ENCODE assay signal across 17 mouse cellular contexts in genomic region chr12:16218906-16219305, GRCm38 (mm10).
DNase-seq lines count a peak whose midpoint lies in the region.
"Had no signal": no experiment of that assay in that cellular context is flagged by ENCODE, and none has a peak within 500 bp of the region (broad histone marks: within the 10 kb centered on the region; RNA-seq: fewer than 3 reads in every experiment).

No protein-coding gene starts in this region.

- intact Hi-C loops in gastrocnemius, postnatal 14 days (cut with DNase I; ENCODE audit: low total_unique reads): no loop called here

- DNase-seq in gastrocnemius, adult 18-20 months (ENCODE audit: low spot score): peak; percentile 48
- DNase-seq in gastrocnemius, postnatal 14 days: no peak
- peak; percentile 17 to 42 for DNase-seq in gastrocnemius, adult 8-10 months (ENCODE audit: low spot score in 2 of 2)
- no peak for DNase-seq in gastrocnemius, postnatal 10 days
- DNase-seq in gastrocnemius, postnatal 25 days: peak; percentile 22
- DNase-seq in adipocyte (ENCODE audit: low spot score): no peak
- DNase-seq: adrenal gland, adult 2 months; adrenal gland, postnatal 10 days; adrenal gland, postnatal 25 days; B cell, adult 2 months; cerebellum, adult 11 months; cerebellum, adult 18-20 months; cerebellum, adult 8-10 months; cerebellum, adult 9-11 months; cerebellum, postnatal 14 days; cerebellum, postnatal 36 days; embryo, embryonic 11 days had no signal

Comparison
In these comparisons a context has a peak if more than half of its experiments do, and no peak if none do; other contexts are left out.
1. DNase-seq: peak in gastrocnemius, adult 18-20 months (single experiment), gastrocnemius, adult 8-10 months (2 of 2) and gastrocnemius, postnatal 25 days (single experiment); none in gastrocnemius, postnatal 14 days (single experiment), gastrocnemius, postnatal 10 days (single experiment) and adipocyte (single experiment).